Mouse (Mus musculus): ENCODE data around the gene Rpa3. TPM values are rescaled to one million over a fixed set of nuclear protein-coding genes. Genes with fewer than 3 reads are reported as not detected.

Rpa3 gene
- polyA plus RNA-seq, 1 experiment from 2014 or later = 89.1 TPM

- Histone ChIP-seq H3K4me1 (ENCODE audit: insufficient read depth, low read depth, low read length) (no peaks in the 10 kb centered on the region), H3K9ac (replicated peaks; ENCODE audit: low read depth) (no peak overlapping the region), H3K27ac (ENCODE audit: low read length) (peak overlapping the region; percentile 48), H3K9me3 (ENCODE audit: low read length) (no peaks in the 10 kb centered on the region), H3K36me3 (ENCODE audit: insufficient read depth, low read length) (no peaks in the 10 kb centered on the region), H3K4me3 (ENCODE audit: low read depth, low read length) (no peak overlapping the region), H3K4me2 (replicated peaks; ENCODE audit: low read depth, low read length) (peak overlapping the region; percentile 20; the same call in 1 of the 2 replicates), H3K27me3 (replicated peaks; ENCODE audit: insufficient read depth, low read length) (no peaks in the 10 kb centered on the region)
- WGBS = 27% methylated on average over 6 of the region's 6 CpGs
- TF ChIP-seq CTCF (IDR thresholded peaks at IDR 0.05) (peak; percentile 78), EP300 (IDR thresholded peaks at IDR 0.05) (no peak)
- DNase-seq (ENCODE audit: low spot score) (peak; percentile 81), ATAC-seq (peak; percentile 71)
Observed at GRCm38 (mm10) chr6:8274387-8275054, 15.5 kb upstream of the Rpa3 start.

- Histone ChIP-seq H3K27me3 (replicated peaks; ENCODE audit: insufficient read depth, low read length) (no peaks in the 10 kb centered on the region), H3K27ac (ENCODE audit: low read length) (no peak overlapping the region), H3K9me3 (ENCODE audit: low read length) (no peaks in the 10 kb centered on the region), H3K36me3 (ENCODE audit: insufficient read depth, low read length) (no peaks in the 10 kb centered on the region), H3K4me3 (ENCODE audit: low read depth, low read length) (no peak overlapping the region), H3K4me1 (ENCODE audit: insufficient read depth, low read depth, low read length) (no peaks in the 10 kb centered on the region), H3K9ac (replicated peaks; ENCODE audit: low read depth) (no peak overlapping the region), H3K4me2 (replicated peaks; ENCODE audit: low read depth, low read length) (no peak overlapping the region)
- no peak for DNase-seq (ENCODE audit: low spot score)
- ATAC-seq = no peak
- TF ChIP-seq EP300 (IDR thresholded peaks at IDR 0.05) (no peak), CTCF (IDR thresholded peaks at IDR 0.05) (no peak)
- WGBS = 93% methylated on average over 3 of the region's 3 CpGs
Observed at GRCm38 (mm10) chr6:8271047-8271446, 12.1 kb upstream of the Rpa3 start.

DNA sequence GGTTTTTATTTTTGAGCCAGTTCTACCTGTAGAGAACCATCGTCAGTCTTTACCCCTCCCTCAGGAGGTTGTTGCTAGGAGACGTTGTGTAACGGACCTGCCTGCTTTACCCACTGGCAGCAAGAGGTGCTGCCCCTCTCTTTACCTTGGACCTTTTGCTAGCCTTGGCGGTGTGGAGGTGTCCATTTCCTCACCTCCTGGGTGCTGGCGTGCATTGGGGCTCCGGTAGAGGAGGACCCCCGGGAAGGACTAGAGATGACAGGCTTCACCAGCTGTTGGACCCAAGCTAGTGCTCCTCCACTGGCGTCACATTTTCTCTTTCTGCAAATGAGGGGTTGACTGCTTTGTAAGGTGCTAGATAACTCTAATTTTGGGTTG is 683 bp upstream of the Rpa3 start:
- Histone ChIP-seq H3K36me3 (ENCODE audit: insufficient read depth, low read length) (no peaks in the 10 kb centered on the region), H3K27me3 (replicated peaks; ENCODE audit: insufficient read depth, low read length) (no peaks in the 10 kb centered on the region), H3K4me3 (ENCODE audit: low read depth, low read length) (peak overlapping the region; percentile 88), H3K27ac (ENCODE audit: low read length) (peak overlapping the region; percentile 79), H3K4me2 (replicated peaks; ENCODE audit: low read depth, low read length) (peak overlapping the region; percentile 77), H3K9ac (replicated peaks; ENCODE audit: low read depth) (peak overlapping the region; percentile 68), H3K4me1 (ENCODE audit: insufficient read depth, low read depth, low read length) (no peaks in the 10 kb centered on the region; the same call in 1 of the 2 replicates), H3K9me3 (ENCODE audit: low read length) (no peaks in the 10 kb centered on the region)
- ATAC-seq (no peak), DNase-seq (ENCODE audit: low spot score) (no peak)
- under 1% methylated on average over 8 of the region's 8 CpGs for WGBS
- peak; percentile 11; the same call in 1 of the 2 replicates for TF ChIP-seq CTCF (IDR thresholded peaks at IDR 0.05)
- TF ChIP-seq EP300 (IDR thresholded peaks at IDR 0.05) = no peak

DNA sequence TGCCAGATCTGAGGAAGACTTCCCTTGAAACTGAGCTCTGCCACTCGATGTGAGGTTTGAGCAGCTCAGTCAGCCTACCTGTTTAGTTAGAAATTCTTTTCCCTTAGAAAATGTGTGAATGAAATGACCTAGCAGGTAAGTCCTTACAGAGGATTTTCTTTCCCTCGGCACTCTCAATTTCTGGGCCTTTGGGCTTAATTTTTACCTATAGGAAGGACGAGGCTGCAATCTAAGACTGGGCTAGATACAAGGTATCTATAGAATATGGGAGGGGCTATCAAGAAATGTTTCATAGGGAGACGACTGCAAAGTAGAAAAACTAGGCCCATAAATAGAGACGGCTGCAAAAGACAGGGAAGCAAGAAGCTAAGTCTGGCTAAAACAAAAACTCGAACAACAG is 657 bp downstream of the Rpa3 start:
- peak overlapping the region; percentile 58 for H3K4me2 ChIP-seq (replicated peaks; ENCODE audit: low read depth, low read length)
- WGBS = 5% methylated on average over 6 of the region's 6 CpGs
- TF ChIP-seq EP300 (IDR thresholded peaks at IDR 0.05) (no peak), CTCF (IDR thresholded peaks at IDR 0.05) (no peak)
- H3K27me3 ChIP-seq (replicated peaks; ENCODE audit: insufficient read depth, low read length) = no peaks in the 10 kb centered on the region
- no peaks in the 10 kb centered on the region for H3K9me3 ChIP-seq (ENCODE audit: low read length)
- H3K4me1 ChIP-seq (ENCODE audit: insufficient read depth, low read depth, low read length) = no peaks in the 10 kb centered on the region; the same call in 1 of the 2 replicates
- H3K27ac ChIP-seq (ENCODE audit: low read length) = 0 out of 2 replicates have a peak overlapping the region, but pooled peaks have one; percentile 76
- ATAC-seq (no peak), DNase-seq (ENCODE audit: low spot score) (peak; percentile 15)
- H3K9ac ChIP-seq (replicated peaks; ENCODE audit: low read depth) = peak overlapping the region; percentile 60
- H3K36me3 ChIP-seq (ENCODE audit: insufficient read depth, low read length) = no peaks in the 10 kb centered on the region; the same call in 1 of the 2 replicates
- H3K4me3 ChIP-seq (ENCODE audit: low read depth, low read length) = peak overlapping the region; percentile 88

GRCm38 (mm10) chr6:8228596-8228995 is 30.4 kb downstream of the Rpa3 start:
- ATAC-seq (no peak), DNase-seq (ENCODE audit: low spot score) (no peak)
- Histone ChIP-seq H3K27ac (ENCODE audit: low read length) (no peak overlapping the region), H3K4me3 (ENCODE audit: low read depth, low read length) (no peak overlapping the region), H3K9ac (replicated peaks; ENCODE audit: low read depth) (no peak overlapping the region), H3K4me2 (replicated peaks; ENCODE audit: low read depth, low read length) (no peak overlapping the region), H3K4me1 (ENCODE audit: insufficient read depth, low read depth, low read length) (no peaks in the 10 kb centered on the region), H3K36me3 (ENCODE audit: insufficient read depth, low read length) (peaks cover 11% of the 10 kb centered on the region), H3K9me3 (ENCODE audit: low read length) (no peaks in the 10 kb centered on the region), H3K27me3 (replicated peaks; ENCODE audit: insufficient read depth, low read length) (no peaks in the 10 kb centered on the region)
- 85% methylated on average over 3 of the region's 3 CpGs for WGBS
- no peak for TF ChIP-seq EP300 (IDR thresholded peaks at IDR 0.05)
- no peak for TF ChIP-seq CTCF (IDR thresholded peaks at IDR 0.05)

GRCm38 (mm10) chr6:8227035-8227434 is 31.9 kb downstream of the Rpa3 start:
- H3K27ac ChIP-seq (ENCODE audit: low read length) = no peak overlapping the region
- 84% methylated on average over 3 of the region's 3 CpGs for WGBS
- no peaks in the 10 kb centered on the region for H3K27me3 ChIP-seq (replicated peaks; ENCODE audit: insufficient read depth, low read length)
- DNase-seq (ENCODE audit: low spot score) (no peak), ATAC-seq (no peak)
- no peak overlapping the region for H3K4me3 ChIP-seq (ENCODE audit: low read depth, low read length)
- no peaks in the 10 kb centered on the region for H3K4me1 ChIP-seq (ENCODE audit: insufficient read depth, low read depth, low read length)
- no peaks in the 10 kb centered on the region for H3K9me3 ChIP-seq (ENCODE audit: low read length)
- H3K4me2 ChIP-seq (replicated peaks; ENCODE audit: low read depth, low read length) = no peak overlapping the region
- H3K9ac ChIP-seq (replicated peaks; ENCODE audit: low read depth) = no peak overlapping the region
- TF ChIP-seq CTCF (IDR thresholded peaks at IDR 0.05) (no peak), EP300 (IDR thresholded peaks at IDR 0.05) (no peak)
- H3K36me3 ChIP-seq (ENCODE audit: insufficient read depth, low read length) = peaks cover 10% of the 10 kb centered on the region; the same call in 1 of the 2 replicates
